Mouse (Mus musculus) right cerebral cortex, postnatal 10 days (tissue): ENCODE results near the gene Gp1ba.

ENCODE experiments used
- DNase-seq, 2 experiments: peaks; one replicate each; pipeline ENCODE4 v3.0.0; 2021; ENCODE audit warnings: low spot score in 2 of 2

Gp1ba gene

DNA sequence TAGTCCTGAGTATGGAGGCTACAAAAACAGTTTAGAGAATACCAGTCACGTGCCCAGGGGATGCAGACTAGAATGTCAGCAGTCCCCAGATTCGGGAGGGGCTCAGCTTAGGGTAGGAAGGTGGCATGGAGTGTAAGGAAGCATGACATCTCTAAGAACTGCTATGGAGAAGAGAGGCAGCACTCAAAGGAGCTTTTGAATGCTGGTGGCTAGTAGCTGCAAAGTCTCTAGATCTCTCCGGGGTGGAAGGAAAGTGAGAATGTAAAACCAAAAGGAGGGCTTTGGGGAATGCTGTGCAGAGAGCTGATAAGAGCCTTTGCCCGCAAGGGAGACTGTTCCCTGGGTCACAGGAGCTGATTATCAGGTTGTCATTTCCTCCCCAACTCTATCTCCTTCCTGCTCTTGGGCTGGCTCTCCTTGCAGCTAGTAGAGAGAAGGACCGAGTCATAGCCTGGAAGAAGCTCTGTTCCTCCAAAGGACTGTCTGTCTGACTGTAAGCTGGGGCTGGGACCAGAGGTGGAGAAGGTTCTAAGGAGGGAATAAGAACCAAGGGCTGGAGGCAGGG, at the start of gene Gp1ba:
Gene Gp1ba (plus strand): TSS at position 409 of the 565 bp plus-strand sequence.
- no peak for DNase-seq

GRCm38 (mm10) chr11:70591733-70592132, 47.2 kb upstream of the Gp1ba start:
- DNase-seq = no peak

DNA sequence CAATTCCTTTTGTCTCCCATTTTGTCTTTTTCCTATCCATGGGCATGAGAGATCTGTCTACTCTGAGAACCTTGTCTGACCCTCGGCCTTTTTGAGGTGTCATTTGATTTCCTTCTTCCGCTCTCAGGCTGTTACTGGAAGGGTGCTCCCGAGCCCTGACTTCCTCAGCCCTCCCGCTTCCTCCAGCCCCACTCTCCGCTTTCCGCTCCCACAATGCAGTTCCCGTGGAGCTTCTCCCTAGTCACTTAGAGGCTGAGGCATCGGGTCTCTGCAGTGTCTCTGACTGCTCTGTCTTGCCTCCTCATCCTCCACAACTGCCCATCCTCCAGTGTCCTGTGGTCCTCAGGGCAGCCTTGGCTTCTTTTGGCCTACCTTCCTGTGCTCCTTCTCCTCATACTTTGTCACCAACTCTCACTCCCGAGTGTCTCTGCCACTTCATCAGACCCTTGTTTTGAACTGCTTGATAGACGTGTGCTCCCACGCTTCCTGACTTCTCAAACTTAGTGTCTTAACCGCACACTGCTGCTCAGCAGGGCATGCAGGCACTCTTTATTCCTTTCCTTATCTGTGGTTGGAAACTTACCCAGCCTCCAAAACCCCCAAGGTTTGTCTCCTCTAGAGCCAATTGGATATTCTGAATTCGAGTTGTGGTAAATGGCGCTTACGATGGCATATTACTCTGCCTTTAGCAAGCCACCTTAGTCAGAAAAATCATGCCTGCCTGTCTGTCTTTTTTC, 44.5 kb upstream of the Gp1ba start:
- no peak for DNase-seq

DNA sequence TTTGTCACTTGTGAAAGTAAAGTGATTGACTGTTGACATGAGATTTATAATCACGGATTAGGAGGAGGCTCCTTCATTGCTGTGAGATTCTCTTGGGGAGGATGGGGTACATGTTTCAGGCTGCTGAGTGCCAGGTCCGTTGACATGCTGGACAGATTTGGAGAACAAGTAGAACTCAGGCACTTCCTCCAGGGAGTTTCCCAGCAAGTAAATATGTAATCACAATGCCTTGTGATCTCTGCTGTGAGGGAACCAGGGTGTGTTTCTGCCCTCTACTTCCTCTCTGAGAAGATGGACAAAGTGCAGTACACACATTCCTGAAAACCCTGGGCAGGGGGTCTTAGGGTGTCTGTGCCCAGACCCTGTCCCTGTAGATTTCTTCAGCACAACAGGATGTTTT, 43.3 kb upstream of the Gp1ba start:
- DNase-seq = no peak

DNA sequence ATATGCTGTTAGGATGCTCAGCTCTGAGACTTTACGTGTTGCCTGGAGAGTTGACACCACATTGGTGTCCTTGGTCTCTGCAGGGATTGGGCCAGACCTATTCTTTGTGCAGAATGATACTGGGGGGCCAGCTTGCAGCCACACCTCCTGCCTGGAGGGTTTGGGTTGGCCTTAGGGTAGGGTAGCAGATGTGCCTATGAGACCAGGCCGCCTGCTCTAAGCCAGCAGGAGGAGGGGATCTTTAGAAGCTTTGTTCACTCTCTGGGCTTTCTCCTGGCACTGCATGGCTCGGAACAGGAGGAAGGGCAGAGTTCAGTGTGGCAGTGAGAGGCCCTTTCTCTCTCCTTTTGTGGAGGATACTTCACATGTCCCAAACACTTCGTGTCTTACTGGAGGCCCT, 42.8 kb upstream of the Gp1ba start:
- no peak for DNase-seq

DNA sequence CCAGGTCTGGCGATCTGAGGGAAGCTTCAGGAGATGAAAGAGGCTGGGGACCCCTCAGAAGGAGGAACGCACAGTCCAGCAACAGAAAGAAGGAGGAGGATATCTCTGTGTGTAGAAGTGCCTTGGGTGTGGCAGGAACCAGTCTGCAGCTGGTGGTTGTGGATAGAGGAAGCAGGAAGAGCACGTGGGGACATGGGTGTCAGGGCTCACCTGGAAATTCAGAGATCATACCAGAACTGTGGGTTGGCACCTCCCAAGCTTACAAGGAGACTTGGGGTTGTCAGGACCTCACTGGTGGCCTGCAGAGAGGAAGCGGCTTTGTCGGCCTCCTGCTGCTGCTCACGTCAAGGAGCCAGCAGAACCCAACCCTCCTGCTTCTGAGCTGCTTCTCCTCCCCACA, 41.6 kb upstream of the Gp1ba start:
- no peak for DNase-seq

DNA sequence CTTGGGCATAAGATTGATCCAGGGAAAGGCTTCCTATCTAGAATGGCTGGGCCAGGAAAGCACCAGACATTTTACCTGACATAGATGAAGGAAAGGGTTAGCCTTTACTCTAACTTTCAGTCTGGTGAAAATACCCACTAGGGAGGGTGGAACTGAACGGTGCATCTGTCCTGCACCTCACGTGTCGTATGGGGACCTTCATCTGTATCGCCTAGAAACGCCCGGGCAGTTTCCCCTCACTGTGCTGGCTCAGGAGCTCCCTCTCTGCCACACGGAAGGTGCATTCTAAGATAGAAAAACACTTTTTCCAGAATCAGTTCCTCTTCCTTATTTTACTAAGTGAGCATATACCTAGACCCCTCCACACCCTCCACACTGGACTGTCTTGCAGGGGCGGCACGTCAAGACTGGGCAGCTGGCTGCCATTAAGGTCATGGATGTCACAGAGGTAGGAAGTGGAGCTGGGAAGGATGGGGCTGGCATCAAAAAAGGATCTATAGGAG, 40.4 kb upstream of the Gp1ba start:
- DNase-seq = no peak

GRCm38 (mm10) chr11:70605024-70605566, 33.8 kb upstream of the Gp1ba start:
- peak; percentile 71 to 74 for DNase-seq

- DNase-seq = no peak
Observed at GRCm38 (mm10) chr11:70606717-70607116, 32.2 kb upstream of the Gp1ba start.

DNA sequence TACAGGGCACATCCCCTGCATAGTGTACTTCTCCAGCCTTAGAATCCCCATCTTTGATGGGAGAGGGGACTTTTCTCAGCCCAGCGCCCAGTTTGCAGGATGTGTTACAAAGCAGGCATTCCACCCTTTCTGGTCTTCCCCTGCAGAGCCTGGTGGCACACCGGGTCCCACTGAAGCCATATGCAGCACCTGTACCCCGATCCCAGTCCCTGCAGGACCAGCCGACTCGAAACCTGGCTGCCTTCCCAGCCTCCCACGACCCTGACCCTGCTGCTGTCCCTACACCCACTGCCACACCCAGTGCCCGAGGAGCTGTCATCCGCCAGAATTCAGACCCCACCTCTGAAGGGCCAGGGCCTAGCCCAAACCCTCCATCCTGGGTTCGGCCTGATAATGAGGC, 31.3 kb upstream of the Gp1ba start:
- DNase-seq = peak in 1 of 2 experiments; percentile 28

DNA sequence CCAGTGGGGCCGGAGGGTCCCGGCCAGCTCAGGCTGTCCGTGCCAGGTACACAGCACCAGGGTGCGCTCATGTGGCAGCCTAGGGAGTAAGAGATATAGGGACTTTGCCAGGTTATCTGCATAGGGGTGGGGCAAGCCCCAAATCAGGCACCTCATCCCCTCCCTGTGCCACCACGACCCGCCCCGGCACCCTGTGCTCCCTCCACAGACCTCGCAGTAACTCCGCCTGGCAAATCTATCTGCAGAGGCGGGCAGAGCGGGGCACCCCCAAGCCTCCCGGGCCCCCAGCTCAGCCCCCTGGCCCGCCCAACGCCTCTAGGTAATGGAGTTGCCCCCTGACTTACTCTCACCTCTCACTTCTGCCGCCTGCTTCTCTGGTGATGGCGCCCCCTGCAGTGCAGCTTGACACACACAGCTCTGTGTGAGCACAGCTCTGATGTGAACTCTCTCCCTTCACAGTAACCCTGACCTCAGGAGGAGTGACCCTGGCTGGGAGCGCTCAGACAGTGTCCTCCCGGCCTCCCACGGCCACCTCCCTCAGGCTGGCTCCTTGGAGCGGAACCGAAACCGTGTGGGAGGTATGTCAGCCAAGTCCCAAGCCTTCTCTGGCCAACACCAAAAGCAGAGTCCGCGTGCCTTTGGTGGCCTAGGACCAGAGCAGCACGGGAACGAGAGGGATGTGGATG, 30.4 kb upstream of the Gp1ba start:
- DNase-seq = peak in 1 of 2 experiments; percentile 24

- no peak for DNase-seq
Observed at GRCm38 (mm10) chr11:70610752-70611151, 28.2 kb upstream of the Gp1ba start.

DNA sequence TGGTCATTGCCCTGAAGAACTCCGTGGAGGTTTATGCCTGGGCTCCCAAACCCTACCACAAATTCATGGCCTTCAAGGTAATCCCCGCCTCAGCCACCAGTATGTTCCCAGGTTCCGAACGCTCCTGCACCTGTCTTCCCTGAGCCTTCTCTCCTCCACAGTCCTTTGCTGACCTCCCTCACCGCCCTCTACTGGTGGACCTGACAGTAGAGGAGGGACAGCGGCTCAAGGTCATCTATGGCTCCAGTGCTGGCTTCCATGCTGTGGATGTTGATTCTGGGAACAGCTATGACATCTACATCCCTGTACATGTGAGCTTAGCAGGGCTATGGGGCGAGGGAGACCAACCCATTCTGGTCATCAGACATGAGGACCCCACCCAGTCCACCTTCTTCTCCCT, 26.4 kb upstream of the Gp1ba start:
- no peak for DNase-seq

GRCm38 (mm10) chr11:70615074-70615473, 23.8 kb upstream of the Gp1ba start:
- peak; percentile 46 to 50 for DNase-seq

- peak in 1 of 2 experiments; percentile 29 for DNase-seq
Observed at GRCm38 (mm10) chr11:70615516-70616093, 23.3 kb upstream of the Gp1ba start, which contains the start of gene 4930544D05Rik. 4930544D05Rik (plus strand) TSS chr11:70615848.

DNA sequence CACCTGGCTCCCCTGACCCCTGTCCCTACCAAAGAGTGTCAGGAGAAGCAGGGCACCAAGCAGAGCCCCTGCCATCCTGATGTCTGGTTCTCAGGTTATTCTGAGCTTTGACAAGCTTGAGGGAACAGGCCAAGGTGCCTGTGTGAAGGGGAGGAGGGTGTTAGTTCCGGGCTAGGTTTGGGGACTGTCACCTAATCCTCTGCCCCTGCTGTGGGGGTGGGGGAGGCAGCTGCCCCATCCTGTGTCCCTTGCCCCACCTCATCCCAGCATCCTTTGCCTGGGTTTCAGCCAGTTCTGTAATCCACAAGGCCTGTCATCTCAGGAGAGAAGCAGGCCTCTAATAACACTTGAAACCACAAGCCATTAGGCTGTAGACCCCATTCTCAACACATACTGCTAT, 19.8 kb upstream of the Gp1ba start, which contains the start of gene Chrne:
Gene Chrne (minus strand): TSS at position 116 of the 400 bp plus-strand sequence.
- no peak for DNase-seq

DNA sequence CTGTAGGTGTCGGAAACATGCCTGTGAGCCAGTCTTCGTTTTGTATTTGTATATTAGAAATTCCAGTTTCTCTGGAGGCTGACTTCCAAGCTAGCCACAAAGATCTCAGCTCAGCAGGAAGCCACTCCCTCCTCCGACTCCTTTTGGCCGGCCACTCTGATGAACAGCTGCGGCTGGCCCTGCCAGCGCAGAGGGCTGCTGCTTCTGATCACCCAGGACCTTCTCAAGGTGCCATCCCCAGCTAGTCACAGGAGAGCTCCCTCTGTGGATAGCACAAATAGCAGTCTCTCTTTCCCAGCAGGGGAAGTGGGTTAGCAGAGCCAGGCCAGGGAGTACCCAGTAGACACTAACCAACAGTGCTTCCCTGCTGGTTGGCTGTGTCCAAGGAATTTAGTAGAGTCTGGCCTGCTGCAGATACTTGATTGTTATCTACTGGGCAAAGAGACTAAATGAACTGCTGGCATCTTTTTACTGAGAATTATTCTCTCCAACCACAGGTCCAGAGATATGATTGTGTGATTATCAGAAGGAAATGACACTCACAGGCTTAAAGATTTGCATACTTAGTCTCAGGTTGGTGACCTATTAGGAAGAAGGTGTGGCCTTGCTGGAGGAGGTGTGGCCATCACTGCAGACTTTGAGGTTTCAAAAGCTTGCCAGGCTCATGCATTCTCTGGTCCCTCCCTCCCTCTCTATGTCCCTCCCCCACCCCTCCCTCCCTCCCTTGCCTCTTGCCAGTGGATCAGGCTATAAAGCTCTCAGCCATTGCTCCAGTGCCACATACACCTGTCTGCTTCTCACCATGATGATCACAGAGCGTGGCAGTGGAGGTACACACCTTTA, 16.7 kb upstream of the Gp1ba start:
- no peak for DNase-seq

DNA sequence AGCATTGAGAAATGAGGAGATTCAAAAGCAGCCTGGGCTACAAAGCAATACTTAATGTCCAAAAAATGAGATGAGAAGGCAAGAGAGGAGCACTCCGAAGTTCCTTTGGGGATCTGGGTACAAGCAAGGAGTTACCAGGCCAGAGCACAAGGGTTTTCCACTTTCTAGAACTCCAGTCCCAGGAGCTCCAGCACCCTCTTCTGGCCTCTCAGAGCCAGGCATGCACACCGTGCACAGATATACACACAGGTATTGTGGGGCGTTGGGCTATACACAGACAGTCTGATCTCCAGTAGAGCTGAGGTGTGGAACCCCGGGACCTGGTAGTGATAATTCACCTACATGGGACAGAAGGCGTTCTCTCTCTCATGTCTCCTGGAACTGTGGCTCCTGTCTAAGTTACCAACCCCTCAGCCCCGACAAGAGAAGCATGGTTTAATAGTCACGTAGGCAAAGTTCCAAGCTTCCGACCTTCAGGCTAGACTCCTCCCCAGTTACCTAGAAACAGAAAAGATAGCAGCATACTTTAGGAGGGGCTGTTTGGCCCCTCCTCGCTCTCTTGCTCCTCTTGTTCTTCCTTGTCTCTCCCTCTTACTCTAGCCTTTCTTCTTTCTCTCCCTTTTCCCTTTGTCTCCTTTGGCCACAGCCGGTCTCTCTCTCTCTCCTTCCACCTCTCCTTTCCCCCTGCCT, 15.7 kb upstream of the Gp1ba start:
- no peak for DNase-seq

- no peak for DNase-seq
Observed at GRCm38 (mm10) chr11:70625473-70625872, 13.4 kb upstream of the Gp1ba start.

GRCm38 (mm10) chr11:70626877-70627276, 12.0 kb upstream of the Gp1ba start:
- DNase-seq = no peak
